Mouse (Mus musculus) v-Abl transformed pro-B cells (cell line): Measurements from ENCODE around the gene H2-M10.3.

ENCODE experiments used
- in situ Hi-C, 2 experiments: fragments of 400-800 bp; cut with MboI; formaldehyde crosslinking; loops; one replicate each; pipeline ENCODE4 v1.15.1; 2025; ENCODE audit not compliant: unreplicated experiment in 2 of 2

Gene H2-M10.3

DNA sequence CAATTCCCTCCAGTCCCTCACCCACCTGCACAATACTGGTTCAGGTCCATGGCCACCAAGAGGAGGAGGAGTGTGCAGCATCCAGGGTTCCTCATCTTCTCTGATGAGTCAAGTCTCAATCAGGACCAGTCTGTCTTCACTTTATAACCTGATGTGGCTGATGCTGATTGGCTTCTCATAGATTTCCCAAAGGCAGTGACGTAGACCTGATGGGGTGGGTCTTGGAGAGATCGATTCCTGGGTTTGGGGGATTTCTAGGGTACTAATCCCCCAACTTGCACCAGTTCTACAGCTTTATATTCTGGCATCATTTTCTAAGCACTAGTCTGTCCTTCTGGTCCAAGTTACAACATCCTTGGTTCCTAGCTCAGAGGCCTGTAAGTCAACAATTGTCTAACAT lies at the start of gene H2-M10.3:
Gene H2-M10.3, minus strand, starts transcription at position 101 of the 400 bp plus-strand sequence.
- in situ Hi-C loops, result loop anchor here in 1 of 2 experiments (25.0 kb wide), 2 partner anchors 544 to 844 kb away; partner anchors contain the start of genes Olfr94, Olfr95 and Olfr96

DNA sequence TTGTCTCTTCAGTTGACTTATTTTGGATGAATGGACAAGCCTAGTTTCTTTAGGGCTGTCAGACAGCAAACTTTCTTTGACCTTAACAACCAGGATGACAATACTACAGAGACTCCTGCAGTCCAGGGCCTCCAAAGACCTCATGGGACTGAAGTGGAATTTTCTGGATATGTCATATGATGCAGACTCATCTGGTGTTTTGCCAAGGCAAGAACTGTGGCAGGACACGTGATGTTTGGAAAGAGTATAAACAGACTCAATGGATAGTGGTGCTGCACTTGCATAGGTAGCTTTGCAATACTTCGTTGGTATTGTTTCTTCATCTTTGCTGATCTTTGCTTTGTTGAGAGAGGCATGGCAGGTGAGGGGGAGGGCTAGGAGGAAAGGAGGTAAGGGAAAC lies 49.2 kb upstream of the H2-M10.3 start:
- in situ Hi-C loops, result loop anchor here (5.0 to 25.0 kb wide), 7 partner anchors 110 to 483 kb away; partner anchors contain the start of gene Abcf1 (in 1 of the 2)

DNA sequence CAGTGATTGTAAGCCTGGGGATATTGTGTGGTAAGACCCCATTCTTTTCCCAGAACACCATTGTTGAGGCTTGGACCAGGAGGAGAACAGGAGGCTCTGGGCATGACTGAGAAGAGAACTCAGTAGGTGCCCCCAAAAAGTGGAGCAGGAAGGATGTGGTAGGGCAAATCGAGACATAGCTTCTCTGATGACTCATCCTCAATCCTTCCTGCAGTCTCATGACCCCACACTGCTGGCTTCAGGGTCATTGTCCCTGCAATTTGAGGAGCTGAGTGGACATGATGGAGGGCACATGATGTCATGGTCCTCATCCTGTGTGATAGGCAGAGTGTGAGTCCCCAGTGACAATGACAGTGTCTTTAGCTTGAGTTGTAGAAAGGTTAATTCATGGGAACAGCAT lies 47.2 kb upstream of the H2-M10.3 start:
- in situ Hi-C loops, result loop anchor here (5.0 to 25.0 kb wide), 7 partner anchors 108 to 481 kb away; partner anchors contain the start of gene Abcf1 (in 1 of the 2)

DNA sequence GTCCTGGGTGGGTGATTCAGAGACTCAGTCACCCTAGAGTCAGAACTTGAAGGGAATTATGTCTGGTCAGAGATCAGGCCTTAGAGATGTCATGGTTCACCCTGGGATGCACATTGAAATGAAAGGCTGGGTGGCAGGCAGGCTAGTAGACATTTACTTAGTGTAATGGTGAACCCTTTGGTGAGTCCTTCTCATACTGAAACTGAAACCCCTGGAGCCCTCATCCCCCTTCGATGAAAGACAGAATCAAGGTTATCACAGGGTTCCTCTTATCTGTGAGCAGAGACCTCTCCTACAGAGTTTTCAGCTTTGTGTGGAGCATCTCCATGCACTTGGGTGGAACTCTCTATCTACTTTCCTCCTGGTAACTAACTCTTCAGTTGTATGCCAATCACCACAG lies 46.1 kb upstream of the H2-M10.3 start:
- in situ Hi-C loops, result loop anchor here (10.0 to 25.0 kb wide), 6 partner anchors 170 to 480 kb away; partner anchors contain the start of gene Abcf1 (in 1 of the 2)

DNA sequence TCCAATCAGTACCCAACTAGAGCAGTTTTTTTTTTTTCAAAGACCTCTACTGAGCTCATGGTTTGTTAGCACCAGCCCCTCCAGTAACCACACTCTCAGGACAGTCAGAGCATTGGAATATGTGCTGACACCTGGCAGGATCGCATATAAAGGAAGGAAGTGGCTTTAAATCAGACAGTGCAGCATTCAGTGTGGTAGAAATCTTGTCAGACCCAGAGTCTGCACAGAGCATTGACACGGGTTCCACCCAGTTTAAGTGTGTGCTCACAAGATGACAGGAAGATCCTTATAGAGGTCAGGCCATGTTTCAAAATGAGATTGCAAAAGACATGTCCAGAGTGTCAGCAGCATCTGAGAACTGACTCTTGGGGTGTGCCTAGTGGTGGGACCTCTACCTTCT lies 21.7 kb upstream of the H2-M10.3 start:
- in situ Hi-C loops, result no loop called here

DNA sequence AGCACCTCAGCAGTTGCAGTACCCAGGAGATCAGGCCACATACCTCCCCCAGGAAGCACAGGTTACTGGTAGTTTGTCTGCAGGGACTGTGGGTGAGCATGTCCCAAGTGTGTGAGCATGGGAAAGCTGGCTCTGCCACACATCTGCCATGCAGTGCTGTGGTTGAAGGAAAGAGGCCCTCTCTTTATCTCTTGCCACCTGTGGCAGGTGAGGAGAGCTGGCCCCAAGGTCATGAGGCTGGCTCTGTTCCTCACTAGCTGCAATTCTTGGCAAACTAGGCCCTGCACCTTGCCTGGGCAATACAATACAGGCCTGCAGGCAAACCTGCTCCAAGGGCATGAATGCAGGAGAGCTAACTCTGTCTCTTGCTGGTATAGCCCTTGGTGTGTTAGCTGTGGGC lies 5.8 kb downstream of the H2-M10.3 start:
- in situ Hi-C loops, result loop anchor here in 1 of 2 experiments (25.0 kb wide), 2 partner anchors 550 to 850 kb away; partner anchors contain the start of genes Olfr94, Olfr95 and Olfr96

DNA sequence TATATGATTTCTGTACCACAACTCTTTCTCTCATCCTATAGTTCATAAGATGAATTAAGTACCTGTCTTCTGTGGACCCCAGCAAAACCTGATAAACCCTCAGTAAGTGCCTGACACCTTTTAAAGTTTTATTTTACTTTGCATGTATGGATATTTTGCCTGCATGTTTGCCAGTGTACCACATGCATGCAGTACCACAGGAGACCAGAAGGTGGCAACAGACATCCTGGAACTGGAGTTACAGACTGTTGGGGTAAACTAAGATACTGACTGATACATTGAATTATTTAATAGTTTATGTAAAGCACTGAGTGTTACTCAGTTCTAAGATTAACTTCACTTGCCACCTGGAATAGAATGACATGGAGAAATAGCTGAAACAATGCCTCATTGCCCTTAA lies 10.7 kb downstream of the H2-M10.3 start:
- in situ Hi-C loops, result loop anchor here (5.0 to 25.0 kb wide), 5 partner anchors 430 to 855 kb away; partner anchors contain the start of genes Olfr94 (in 2 of the 2), Olfr95 (in 1 of the 2) and Olfr96 (in 1 of the 2)

DNA sequence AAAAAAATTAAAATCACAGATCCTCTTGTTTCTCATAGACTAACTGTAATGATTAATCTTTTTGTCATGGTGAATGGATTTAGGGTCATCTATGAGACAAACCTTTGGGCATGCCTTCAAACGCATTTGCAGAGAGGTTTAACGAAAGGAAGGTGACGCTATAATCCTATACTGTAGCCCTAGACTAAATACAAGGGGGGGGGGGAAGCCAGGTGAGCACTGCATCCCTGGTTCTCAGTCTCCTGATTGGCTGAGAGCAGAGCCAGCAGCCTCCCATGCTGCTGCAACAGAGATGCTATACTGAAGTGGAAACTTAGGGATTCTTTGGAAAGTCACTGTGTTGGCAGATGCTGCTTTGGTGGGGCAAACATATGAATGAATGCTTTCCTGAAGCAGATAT lies 12.5 kb downstream of the H2-M10.3 start:
- in situ Hi-C loops, result loop anchor here (5.0 to 25.0 kb wide), 5 partner anchors 432 to 857 kb away; partner anchors contain the start of genes Olfr94 (in 2 of the 2), Olfr95 (in 1 of the 2) and Olfr96 (in 1 of the 2)

DNA sequence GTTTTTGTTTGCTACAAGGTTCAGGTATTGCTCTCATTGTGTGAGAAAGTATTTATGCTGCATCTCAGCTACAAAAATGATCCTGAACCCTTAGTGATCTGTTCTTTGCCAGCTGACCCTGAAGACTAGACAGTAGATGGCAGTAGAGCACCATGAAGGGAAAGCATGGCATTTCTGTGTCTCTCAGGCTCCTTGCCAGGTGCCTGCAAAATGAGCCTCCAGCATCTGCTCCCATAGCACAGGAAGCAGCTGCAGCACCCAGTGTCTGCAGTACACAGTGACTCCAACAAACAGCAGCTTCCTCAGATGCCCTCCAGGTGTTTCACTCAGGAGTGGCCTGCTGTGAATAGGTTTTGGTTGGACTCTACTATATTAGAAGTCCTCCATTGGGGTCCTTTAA lies 12.9 kb downstream of the H2-M10.3 start:
- in situ Hi-C loops, result loop anchor here (5.0 to 25.0 kb wide), 5 partner anchors 432 to 857 kb away; partner anchors contain the start of genes Olfr94 (in 2 of the 2), Olfr95 (in 1 of the 2) and Olfr96 (in 1 of the 2)

DNA sequence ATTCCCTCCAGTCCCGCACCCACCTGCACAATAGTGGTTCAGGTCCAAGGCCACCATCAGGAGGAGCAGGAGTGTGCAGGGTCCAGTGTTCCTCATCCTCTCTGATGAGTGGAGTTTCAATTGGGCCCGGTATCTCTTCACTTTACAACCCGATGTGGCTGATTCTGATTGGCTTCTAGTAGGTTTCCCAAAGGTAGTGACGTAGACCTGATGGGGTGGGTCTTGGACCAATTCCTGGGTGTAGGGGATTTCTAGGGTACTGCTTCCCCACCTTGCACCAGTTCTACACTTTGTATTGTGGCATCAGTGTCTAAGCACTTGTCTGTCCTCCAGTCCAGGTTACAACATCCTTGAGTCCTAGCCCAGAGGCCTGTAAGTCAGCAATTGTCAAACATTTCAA lies 42.2 kb downstream of the H2-M10.3 start, which contains the start of gene H2-M10.1:
Gene H2-M10.1, minus strand, starts transcription at position 101 of the 400 bp plus-strand sequence.
- in situ Hi-C loops, result no loop called here

DNA sequence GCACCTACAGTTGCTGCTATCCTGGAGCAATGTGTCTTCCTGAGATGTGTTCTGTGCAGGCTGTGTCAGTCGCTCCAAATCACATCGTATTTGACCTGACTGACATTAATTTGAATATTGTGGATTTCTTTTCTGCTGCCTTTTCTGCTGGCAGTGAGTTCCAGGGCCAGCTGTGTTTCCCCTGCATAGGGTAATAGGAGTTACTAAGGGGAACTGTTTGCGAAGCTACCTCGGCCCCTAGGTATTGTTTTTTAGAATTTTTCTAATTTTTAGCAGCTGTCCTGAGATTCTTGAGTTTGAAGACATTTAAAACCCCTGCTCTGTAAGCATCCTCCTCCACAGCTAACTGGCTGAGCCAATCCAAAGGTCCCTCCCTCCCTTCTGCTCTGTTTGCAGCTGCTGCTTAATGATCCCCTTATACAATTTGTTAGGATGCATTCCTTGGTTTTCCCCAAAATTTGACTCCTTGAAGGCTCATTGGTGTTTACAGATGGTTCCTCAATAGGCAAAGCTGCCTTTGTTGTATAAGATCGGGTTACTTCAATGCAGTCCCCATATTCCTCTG lies 52.4 kb downstream of the H2-M10.3 start:
- in situ Hi-C loops, result no loop called here

DNA sequence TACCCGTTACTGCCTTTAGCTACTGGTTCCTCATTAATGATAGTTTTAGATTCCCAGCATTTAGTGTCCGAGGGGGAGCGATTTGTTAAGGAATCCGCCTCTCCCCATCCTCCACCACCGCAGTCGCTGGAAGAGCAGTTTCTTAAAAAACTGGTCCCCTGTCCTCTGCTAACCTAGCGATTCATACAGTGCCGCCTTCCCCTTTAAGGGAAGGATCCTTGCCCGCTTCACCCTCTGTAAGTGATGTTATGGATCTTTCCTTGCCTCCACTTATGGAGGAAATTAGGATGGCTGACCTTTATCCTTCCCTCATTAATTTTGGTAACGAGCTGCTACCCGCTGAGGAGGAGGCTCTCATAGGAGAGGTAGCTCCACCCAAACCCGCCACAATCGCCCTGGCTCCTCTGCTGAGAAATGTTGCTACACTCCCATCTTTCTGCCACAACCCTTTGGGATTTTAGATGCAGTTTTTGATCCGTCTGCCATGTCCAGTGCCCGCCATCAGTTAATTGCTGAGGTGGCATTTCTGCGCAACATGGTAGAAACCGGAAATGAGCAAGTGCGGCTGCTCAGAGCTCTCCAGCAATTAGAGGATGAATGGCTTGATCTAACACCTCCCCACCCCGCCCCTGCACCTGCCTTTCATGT lies 53.1 kb downstream of the H2-M10.3 start:
- in situ Hi-C loops, result no loop called here
